ENCODE assay signal across 27 mouse cellular contexts in the genomic region with DNA sequence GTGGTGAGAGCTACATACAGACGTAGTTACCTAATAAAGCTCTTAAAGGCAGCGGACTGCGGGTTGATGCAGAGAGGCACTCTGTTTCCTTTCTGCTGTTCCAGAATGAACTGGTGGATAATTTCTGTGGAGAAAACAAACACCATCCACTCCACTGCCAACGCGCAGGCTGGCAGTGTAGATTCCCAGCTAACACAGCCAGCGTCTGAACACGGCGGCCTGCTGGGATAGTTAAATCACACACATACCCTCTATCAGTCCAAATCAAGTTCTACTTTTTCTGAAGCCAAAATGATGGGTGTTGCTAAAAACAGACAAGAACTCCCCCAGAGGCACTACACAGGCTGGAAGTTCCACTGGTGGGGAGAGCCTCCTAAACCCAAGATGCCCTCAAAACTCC. TPM values are rescaled to one million over a fixed set of nuclear protein-coding genes. Genes with fewer than 3 reads are reported as not detected.
A peak's percentile ranks its signal among the peaks of the same experiment; 100 is the strongest.
DNase-seq lines count a peak whose midpoint lies in the region; ATAC-seq and TF ChIP-seq lines count a peak whose summit lies in the region.
"Had no signal": no experiment of that assay in that cellular context is flagged by ENCODE, and none has a peak within 500 bp of the region (broad histone marks: within the 10 kb centered on the region; RNA-seq: fewer than 3 reads in every experiment).

No protein-coding gene starts in this region.

- ATAC-seq in lung, postnatal 0 days = no peak
- ATAC-seq: intestine, postnatal 0 days; liver, embryonic 12.5 days; midbrain, embryonic 13.5 days; Patski had no signal

- no peak for TF ChIP-seq EP300 in lung, postnatal 0 days (IDR thresholded peaks at IDR 0.05)

- H3K4me3 ChIP-seq in lung, postnatal 0 days (ENCODE audit: low read depth, low read length) = no peak overlapping the region
- H3K4me3 ChIP-seq: embryonic facial prominence, embryonic 12.5 days; erythroblast, embryonic 14.5 days; forebrain, embryonic 12.5 days; heart, embryonic 13.5 days; hindbrain, embryonic 12.5 days; limb, embryonic 13.5 days; liver, embryonic 12.5 days; megakaryocyte, embryonic 14.5 days; midbrain, embryonic 13.5 days had no signal

- no peak for TF ChIP-seq CTCF in lung, postnatal 0 days (IDR thresholded peaks at IDR 0.05)

- no peak overlapping the region for H3K9ac ChIP-seq in lung, postnatal 0 days (replicated peaks; ENCODE audit: low read depth)
- H3K9ac ChIP-seq: embryonic facial prominence, embryonic 12.5 days; forebrain, embryonic 12.5 days; heart, embryonic 13.5 days; hindbrain, embryonic 12.5 days; limb, embryonic 13.5 days; liver, embryonic 12.5 days; midbrain, embryonic 13.5 days had no signal

- DNase-seq in layer of hippocampus, adult 11-12 months (ENCODE audit: low spot score) = peak; percentile 54
- DNase-seq in layer of hippocampus, postnatal 25 days (ENCODE audit: extremely low spot score in 1 of 2, low spot score in 1 of 2) = no peak
- DNase-seq in brain, adult 2 months (ENCODE audit: low read depth, low spot score) = peak; percentile 67
- DNase-seq in layer of hippocampus, adult 9-10 months (ENCODE audit: low spot score) = peak; percentile 35
- peak; percentile 38 for DNase-seq in right cerebral cortex, postnatal 25 days
- no peak for DNase-seq in lung, postnatal 10 days
- DNase-seq in lung, postnatal 0 days (ENCODE audit: low spot score) = no peak
- DNase-seq: adrenal gland, postnatal 36 days; cerebellum, adult 11 months; cerebellum, postnatal 10 days; gastrocnemius, postnatal 10 days; heart, postnatal 14 days; kidney, postnatal 25 days; lung, adult 2 months; lung, postnatal 36 days; thymus, postnatal 25 days had no signal

- H3K36me3 ChIP-seq in lung, postnatal 0 days (ENCODE audit: insufficient read depth, low read length) = peaks cover 5% of the 10 kb centered on the region

- H3K27me3 ChIP-seq in lung, postnatal 0 days (replicated peaks; ENCODE audit: insufficient read depth, low read length) = no peaks in the 10 kb centered on the region
- H3K27me3 ChIP-seq: embryonic facial prominence, embryonic 12.5 days; forebrain, embryonic 12.5 days; heart, embryonic 13.5 days; hindbrain, embryonic 12.5 days; limb, embryonic 13.5 days; liver, embryonic 12.5 days; megakaryocyte, embryonic 14.5 days; midbrain, embryonic 13.5 days; Patski had no signal

- H3K9me3 ChIP-seq in lung, postnatal 0 days (ENCODE audit: low read length) = no peaks in the 10 kb centered on the region
- H3K9me3 ChIP-seq: embryonic facial prominence, embryonic 12.5 days; forebrain, embryonic 12.5 days; heart, embryonic 13.5 days; hindbrain, embryonic 12.5 days; limb, embryonic 13.5 days; liver, embryonic 12.5 days; megakaryocyte, embryonic 14.5 days; midbrain, embryonic 13.5 days had no signal

- H3K27ac ChIP-seq in lung, postnatal 0 days (ENCODE audit: low read length) = no peak overlapping the region
- H3K27ac ChIP-seq: embryonic facial prominence, embryonic 12.5 days; forebrain, embryonic 12.5 days; heart, embryonic 13.5 days; hindbrain, embryonic 12.5 days; limb, embryonic 13.5 days; liver, embryonic 12.5 days; midbrain, embryonic 13.5 days had no signal

- no peak overlapping the region for H3K4me2 ChIP-seq in lung, postnatal 0 days (replicated peaks; ENCODE audit: low read depth, low read length)
- H3K4me2 ChIP-seq: embryonic facial prominence, embryonic 12.5 days; forebrain, embryonic 12.5 days; heart, embryonic 13.5 days; hindbrain, embryonic 12.5 days; limb, embryonic 13.5 days; liver, embryonic 12.5 days; midbrain, embryonic 13.5 days had no signal

- H3K4me1 ChIP-seq in lung, postnatal 0 days (ENCODE audit: insufficient read depth, low read depth, low read length) = peaks cover 1% of the 10 kb centered on the region; the same call in 1 of the 2 replicates
- H3K4me1 ChIP-seq: embryonic facial prominence, embryonic 12.5 days; forebrain, embryonic 12.5 days; hindbrain, embryonic 12.5 days; limb, embryonic 13.5 days; midbrain, embryonic 13.5 days had no signal

- whole genome bisulfite sequencing in lung, postnatal 0 days = 91% methylated on average over 8 of the region's 8 CpGs

RNA-seq across cellular contexts. Expression of gene Tmem97, which starts 20.9 kb away (rescaled TPM):
- 10 to 100 TPM; 14.4 to 15.5 TPM for total RNA-seq in layer of hippocampus, postnatal 25 days (2021)
- polyA plus RNA-seq in lung, postnatal 0 days (2015; fragmentation: Nextera tagmentation; extraction: Ambion mirVana) = 36.0 and 46.0 TPM in 2 replicates

RNA-seq across cellular contexts. Expression of gene Ift20, which starts 35.3 kb away (rescaled TPM):
- total RNA-seq in layer of hippocampus, postnatal 25 days (2021) = 10 to 100 TPM; 80.0 to 83.0 TPM
- 216 and 222 TPM in 2 replicates for polyA plus RNA-seq in lung, postnatal 0 days (2015; fragmentation: Nextera tagmentation; extraction: Ambion mirVana)

RNA-seq across cellular contexts. Expression of gene Tnfaip1, which starts 35.3 kb away (rescaled TPM):
- total RNA-seq in layer of hippocampus, postnatal 25 days (2021) = 10 to 100 TPM; 34.7 to 35.5 TPM
- 93.3 and 96.6 TPM in 2 replicates for polyA plus RNA-seq in lung, postnatal 0 days (2015; fragmentation: Nextera tagmentation; extraction: Ambion mirVana)

RNA-seq across cellular contexts. Expression of gene Poldip2, which starts 59.4 kb away (rescaled TPM):
- 100 to 1,000 TPM; 122 TPM for total RNA-seq in layer of hippocampus, postnatal 25 days (2021)
- 105 and 111 TPM in 2 replicates for polyA plus RNA-seq in lung, postnatal 0 days (2015; fragmentation: Nextera tagmentation; extraction: Ambion mirVana)

RNA-seq across cellular contexts. Expression of gene Tmem199, which starts 59.5 kb away (rescaled TPM):
- 10 to 100 TPM; 40.7 to 44.5 TPM for total RNA-seq in layer of hippocampus, postnatal 25 days (2021)
- polyA plus RNA-seq in lung, postnatal 0 days (2015; fragmentation: Nextera tagmentation; extraction: Ambion mirVana) = 32.3 and 32.4 TPM in 2 replicates

Comparison
In these comparisons a context has a peak if more than half of its experiments do, and no peak if none do; other contexts are left out.
1. DNase-seq: peak in layer of hippocampus, adult 11-12 months (single experiment), brain, adult 2 months (single experiment), layer of hippocampus, adult 9-10 months (single experiment) and right cerebral cortex, postnatal 25 days (single experiment); none in layer of hippocampus, postnatal 25 days (0 of 2), lung, postnatal 10 days (single experiment) and lung, postnatal 0 days (single experiment).